Comparison of ENCODE assay signal across 24 mouse cellular contexts in genomic region chr14:120392441-120392840, GRCm38 (mm10).
DNase-seq lines count a peak whose midpoint lies in the region; ATAC-seq and TF ChIP-seq lines count a peak whose summit lies in the region.
"Had no signal": no experiment of that assay in that cellular context is flagged by ENCODE, and none has a peak within 500 bp of the region (broad histone marks: within the 10 kb centered on the region; RNA-seq: fewer than 3 reads in every experiment).

No protein-coding gene starts in this region.

- no peak for TF ChIP-seq CTCF in layer of hippocampus, adult 2 months (conservative IDR thresholded peaks at IDR 0.05)

- 0 out of 2 replicates have a peak overlapping the region, but pooled peaks have one; percentile 23 for H3K27ac ChIP-seq in embryonic facial prominence, embryonic 13.5 days
- no peak overlapping the region for H3K27ac ChIP-seq in embryonic facial prominence, embryonic 10.5 days (replicated peaks)
- peak overlapping the region; percentile 86 for H3K27ac ChIP-seq in layer of hippocampus, adult 2 months
- 0 out of 2 replicates have a peak overlapping the region, but pooled peaks have one; percentile 11 for H3K27ac ChIP-seq in brown adipose tissue, adult 24 weeks (replicated peaks; ENCODE audit: low read depth, low read length)
- H3K27ac ChIP-seq: embryonic facial prominence, embryonic 12.5 days; hindbrain, embryonic 10.5 days; hindbrain, embryonic 15.5 days had no signal

- H3K9me3 ChIP-seq in embryonic facial prominence, embryonic 13.5 days = no peaks in the 10 kb centered on the region
- peaks cover 7% of the 10 kb centered on the region; the same call in 1 of the 2 replicates for H3K9me3 ChIP-seq in embryonic facial prominence, embryonic 10.5 days
- H3K9me3 ChIP-seq: embryonic facial prominence, embryonic 12.5 days; G1E; hindbrain, embryonic 15.5 days had no signal

- H3K4me3 ChIP-seq in embryonic facial prominence, embryonic 13.5 days = no peak overlapping the region
- H3K4me3 ChIP-seq in embryonic facial prominence, embryonic 10.5 days = no peak overlapping the region
- H3K4me3 ChIP-seq in layer of hippocampus, adult 2 months = no peak overlapping the region
- no peak overlapping the region for H3K4me3 ChIP-seq in brown adipose tissue, adult 24 weeks (ENCODE audit: insufficient read depth, low read depth, low read length)
- H3K4me3 ChIP-seq: embryonic facial prominence, embryonic 12.5 days; gastrocnemius, adult 2 months; hindbrain, embryonic 10.5 days; hindbrain, embryonic 15.5 days had no signal

- WGBS in embryonic facial prominence, embryonic 13.5 days = 93% methylated on average over 9 of the region's 9 CpGs
- WGBS in embryonic facial prominence, embryonic 10.5 days = 93% methylated on average over 9 of the region's 9 CpGs

- H3K4me1 ChIP-seq in embryonic facial prominence, embryonic 13.5 days = peaks cover 15% of the 10 kb centered on the region
- peaks cover 10% of the 10 kb centered on the region for H3K4me1 ChIP-seq in embryonic facial prominence, embryonic 10.5 days
- peaks cover 10% of the 10 kb centered on the region; the same call in 1 of the 2 replicates for H3K4me1 ChIP-seq in brown adipose tissue, adult 24 weeks (ENCODE audit: control insufficient read depth, insufficient read depth, insufficient read length, low read length)

- H3K9ac ChIP-seq in embryonic facial prominence, embryonic 13.5 days = no peak overlapping the region
- H3K9ac ChIP-seq: embryonic facial prominence, embryonic 12.5 days; hindbrain, embryonic 15.5 days had no signal

- H3K4me2 ChIP-seq in embryonic facial prominence, embryonic 13.5 days = no peak overlapping the region
- H3K4me2 ChIP-seq: embryonic facial prominence, embryonic 12.5 days; heart, embryonic 11.5 days; hindbrain, embryonic 15.5 days had no signal

- ATAC-seq in embryonic facial prominence, embryonic 13.5 days (ENCODE audit: insufficient number of reproducible peaks, insufficient read depth, low FRiP score, low TSS enrichment, low read depth) = no peak
- ATAC-seq: CD4-positive, CD25-positive, alpha-beta regulatory T cell, adult 4 months had no signal

- DNase-seq in embryonic facial prominence, embryonic 10.5 days (ENCODE audit: low spot score) = no peak
- peak; percentile 91 for DNase-seq in heart, adult 11 months
- DNase-seq in heart, postnatal 25 days (ENCODE audit: low spot score) = no peak
- DNase-seq in layer of hippocampus, adult 2 months (ENCODE audit: low spot score in 2 of 2) = no peak
- no peak for DNase-seq in layer of hippocampus, postnatal 25 days (ENCODE audit: extremely low spot score in 1 of 2, low spot score in 1 of 2)
- DNase-seq: adrenal gland, adult 8-10 months; adrenal gland, postnatal 36 days; B cell, adult 2 months; cerebellum, adult 11 months; cerebellum, adult 8-10 months; cerebellum, postnatal 14 days; embryo, embryonic 11 days; gastrocnemius, adult 2 months; gastrocnemius, postnatal 25 days; heart, postnatal 10 days; kidney, adult 2 months had no signal

- H3K36me3 ChIP-seq in embryonic facial prominence, embryonic 13.5 days = peaks cover 64% of the 10 kb centered on the region
- H3K36me3 ChIP-seq in embryonic facial prominence, embryonic 10.5 days (replicated peaks) = peaks cover 68% of the 10 kb centered on the region
- H3K36me3 ChIP-seq: hindbrain, embryonic 15.5 days had no signal

- H3K27me3 ChIP-seq in embryonic facial prominence, embryonic 13.5 days = no peaks in the 10 kb centered on the region
- H3K27me3 ChIP-seq in embryonic facial prominence, embryonic 10.5 days (replicated peaks; ENCODE audit: low read depth, poor library complexity, severe bottlenecking) = no peaks in the 10 kb centered on the region
- H3K27me3 ChIP-seq: embryonic facial prominence, embryonic 12.5 days; hindbrain, embryonic 15.5 days had no signal

- intact Hi-C loops in heart, postnatal 25 days (cut with DNase I) = no loop called here
